Mouse (Mus musculus) stomach, postnatal 0 days (tissue): ENCODE data around the gene Col24a1.

Source experiments
- CTCF ChIP-seq: IDR thresholded peaks from 2 replicates; pipeline ENCODE4 v1.5.1; 2016; ENCODE audit warnings: antibody characterized with exemption, low read depth, mild to moderate bottlenecking, moderate library complexity
- EP300 ChIP-seq: optimal IDR thresholded peaks from 2 replicates; pipeline ENCODE3; 2016; ENCODE audit warnings: antibody characterized with exemption

- no peak for TF ChIP-seq CTCF
- no peak for TF ChIP-seq EP300
Observed at GRCm38 (mm10) chr3:145268066-145268465, 24.2 kb upstream of the Col24a1 start.
